Mouse (Mus musculus) lung, adult 2 months (tissue): ENCODE data around the gene Mtx1. TPM values are rescaled to one million over a fixed set of nuclear protein-coding genes. Genes with fewer than 3 reads are reported as not detected.

Source experiments
- DNase-seq: peaks from one replicate; pipeline ENCODE4 v3.0.0; 2022
- H3K4me1 ChIP-seq: fragments of 200-500 bp; 2 replicates; pipeline ENCODE4 v1.6.1; 2011; ENCODE audit warnings: low read length; ENCODE audit not compliant: control insufficient read depth, insufficient read depth
- H3K4me3 ChIP-seq: fragments of 200-500 bp; replicated peaks from 2 replicates; pipeline ENCODE3; 2011; ENCODE audit warnings: low read depth, mild to moderate bottlenecking, control low read depth, low read length; ENCODE audit errors: extremely low read depth
- CTCF ChIP-seq: fragments of 200-500 bp; IDR thresholded peaks from 2 replicates; pipeline ENCODE4 v1.5.1; 2011; ENCODE audit warnings: mild to moderate bottlenecking, low read length, control low read depth; ENCODE audit not compliant: insufficient read depth
- POLR2A ChIP-seq: fragments of 200-500 bp; IDR thresholded peaks from 2 replicates; pipeline ENCODE4 v1.6.1; 2011; ENCODE audit warnings: low read depth, mild to moderate bottlenecking, control low read depth, low read length, borderline replicate concordance; ENCODE audit errors: extremely low read depth
- WGBS: fragments of 180-500 bp; shearing (Covaris S2); methylation state at CpG from one replicate; pipeline ENCODE4 v1.1.7; 2018; 5-methylcytosine and 5-hydroxymethylcytosine counted together
- polyA plus RNA-seq: library from polyadenylated mRNA; depleted of rRNA; stranded (reverse); fragments of >200 nt; gene quantifications from 2 replicates; pipeline ENCODE4 v1.2.3, GENCODE M21; 2012

The Mtx1 gene
- polyA plus RNA-seq, 1 experiment, result 107 TPM

- Histone ChIP-seq H3K4me3 (no peak overlapping the region), H3K4me1 (peaks cover 8% of the 10 kb centered on the region; the same call in 1 of the 2 replicates)
- no peak for TF ChIP-seq CTCF
- TF ChIP-seq POLR2A, result no peak
- WGBS, result 39% methylated on average over 5 of the region's 5 CpGs
- no peak for DNase-seq
Measured at GRCm38 (mm10) chr3:89256177-89256576, 29.3 kb upstream of the Mtx1 start.

- Histone ChIP-seq H3K4me1 (peaks cover 14% of the 10 kb centered on the region), H3K4me3 (no peak overlapping the region)
- WGBS, result 84% methylated on average over 5 of the region's 5 CpGs
- DNase-seq, result no peak
- TF ChIP-seq CTCF (no peak), POLR2A (no peak)
Measured at GRCm38 (mm10) chr3:89254994-89255393, 28.1 kb upstream of the Mtx1 start.

GRCm38 (mm10) chr3:89251365-89251895 is 24.5 kb upstream of the Mtx1 start:
- TF ChIP-seq POLR2A (peak; percentile 69; the same call in 1 of the 2 replicates), CTCF (no peak)
- WGBS, result 3% methylated on average over 17 of the region's 17 CpGs
- peaks cover 14% of the 10 kb centered on the region for H3K4me1 ChIP-seq
- peak; percentile 66 for DNase-seq
- peak overlapping the region; percentile 39 for H3K4me3 ChIP-seq

- WGBS, result 14% methylated on average over 7 of the region's 7 CpGs
- peak; percentile 75 for DNase-seq
Measured at GRCm38 (mm10) chr3:89250435-89251040, 23.6 kb upstream of the Mtx1 start.

GRCm38 (mm10) chr3:89247466-89247865 is 20.6 kb upstream of the Mtx1 start:
- H3K4me3 ChIP-seq, result no peak overlapping the region
- TF ChIP-seq POLR2A (no peak), CTCF (no peak)
- peaks cover 18% of the 10 kb centered on the region for H3K4me1 ChIP-seq
- 66% methylated on average over 4 of the region's 4 CpGs for WGBS
- no peak for DNase-seq

More at GRCm38 (mm10) chr3:89250435-89251040, 23.6 kb upstream of the Mtx1 start:
- no peak overlapping the region for H3K4me3 ChIP-seq
- H3K4me1 ChIP-seq, result peaks cover 14% of the 10 kb centered on the region
- TF ChIP-seq POLR2A (0 out of 2 replicates have a peak, but pooled peaks have one; percentile 13), CTCF (peak; percentile 93)

- peak; percentile 88 for DNase-seq
- peaks cover 17% of the 10 kb centered on the region for H3K4me1 ChIP-seq
- WGBS, result under 1% methylated on average over 42 of the region's 42 CpGs
- peak; percentile 65; the same call in 1 of the 2 replicates for TF ChIP-seq POLR2A
- TF ChIP-seq CTCF, result peak; percentile 96
- peak within 1 kb of the TSS; percentile 82 for H3K4me3 ChIP-seq
Measured at GRCm38 (mm10) chr3:89246261-89247100, 19.6 kb upstream of the Mtx1 start, which contains the start of gene Trim46. Gene Trim46, minus strand, starts transcription at chr3:89246309.

GRCm38 (mm10) chr3:89245688-89246171 is 18.8 kb upstream of the Mtx1 start, which contains the start of gene Krtcap2:
Gene Krtcap2, plus strand, starts transcription at chr3:89245966.
- peak; percentile 36 for DNase-seq
- Histone ChIP-seq H3K4me3 (peak within 1 kb of the TSS; percentile 82), H3K4me1 (peaks cover 10% of the 10 kb centered on the region)
- no peak for TF ChIP-seq POLR2A
- TF ChIP-seq CTCF, result no peak
- WGBS, result 4% methylated on average over 20 of the region's 20 CpGs

- peak; percentile 35 for DNase-seq
- no peak for TF ChIP-seq CTCF
- TF ChIP-seq POLR2A, result no peak
- Histone ChIP-seq H3K4me1 (peaks cover 8% of the 10 kb centered on the region; the same call in 1 of the 2 replicates), H3K4me3 (peak overlapping the region; percentile 21)
- WGBS, result under 1% methylated on average over 23 of the region's 26 CpGs
Measured at GRCm38 (mm10) chr3:89244982-89245687, 18.2 kb upstream of the Mtx1 start.

GRCm38 (mm10) chr3:89244158-89244981 is 17.5 kb upstream of the Mtx1 start:
- WGBS, result 26% methylated on average over 25 of the region's 25 CpGs
- Histone ChIP-seq H3K4me1 (peaks cover 8% of the 10 kb centered on the region; the same call in 1 of the 2 replicates), H3K4me3 (peak overlapping the region; percentile 21)
- 0 out of 2 replicates have a peak, but pooled peaks have one; percentile 13 for TF ChIP-seq CTCF
- TF ChIP-seq POLR2A, result no peak
- peak; percentile 32 for DNase-seq
